Mouse (Mus musculus) spleen, postnatal 0 days (tissue): Measurements from ENCODE around the gene Olfr926. TPM values are rescaled to one million over a fixed set of nuclear protein-coding genes. Genes with fewer than 3 reads are reported as not detected.

Source experiments
- polyA plus RNA-seq: library from polyadenylated mRNA; unstranded; fragments of >200 nt; fragmentation: Nextera tagmentation; extraction: Ambion mirVana; gene quantifications from 2 replicates; pipeline ENCODE4 v1.2.1, GENCODE M21; 2015

Olfr926 gene
- polyA plus RNA-seq: not detected in 2 replicates

GRCm38 (mm10) chr9:38876826-38877225 is at the start of gene Olfr926:
Olfr926 (plus strand) TSS chr9:38877126.

DNA sequence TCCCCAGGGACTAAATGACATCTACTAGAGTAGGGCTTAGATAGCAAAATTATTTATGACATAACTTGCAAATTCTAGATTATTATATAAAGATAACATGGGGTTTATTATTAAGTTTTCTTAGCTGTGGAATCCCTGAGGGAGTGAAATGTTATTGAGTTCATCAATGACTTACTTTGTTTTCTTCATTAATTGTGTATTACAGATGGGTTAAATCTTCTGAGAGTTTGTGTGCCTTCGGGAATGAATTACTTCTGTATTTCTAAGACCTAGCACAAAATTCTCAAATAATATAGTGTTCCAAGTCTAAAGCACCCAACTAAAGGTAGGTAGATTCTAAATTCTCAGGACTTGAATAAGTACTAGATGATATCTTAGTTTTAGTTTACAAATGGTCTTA is 32.8 kb upstream of the Olfr926 start, which contains the start of gene Olfr924:
Olfr924 (plus strand) TSS at position 301 of the 400 bp plus-strand sequence.

GRCm38 (mm10) chr9:38854760-38855159 is 22.2 kb upstream of the Olfr926 start, which contains the start of gene Olfr26:
Olfr26 (plus strand) TSS chr9:38855060.

Other genes starting within 250 kb of the Olfr926 start
- not detected in 2 replicates for gene Olfr916, start 217.3 kb upstream of the Olfr926 start, polyA plus RNA-seq
- gene Olfr917, start 211.3 kb upstream of the Olfr926 start, polyA plus RNA-seq: not detected in 2 replicates
- gene Olfr918, start 202.5 kb upstream of the Olfr926 start, polyA plus RNA-seq: not detected in 2 replicates
- gene Olfr919, start 173.5 kb upstream of the Olfr926 start, polyA plus RNA-seq: not detected in 2 replicates
- 13.1 and 19.9 TPM in 2 replicates for gene Vwa5a, start 158.9 kb upstream of the Olfr926 start, polyA plus RNA-seq
- 0.22 and 0.38 TPM in 2 replicates for gene Olfr920, start 124.8 kb upstream of the Olfr926 start, polyA plus RNA-seq
- not detected in 2 replicates for gene Olfr921, start 104.1 kb upstream of the Olfr926 start, polyA plus RNA-seq
- gene Olfr922, start 62.5 kb upstream of the Olfr926 start, polyA plus RNA-seq: not detected in 2 replicates
- gene Olfr923, start 50.6 kb upstream of the Olfr926 start, polyA plus RNA-seq: not detected in 2 replicates
- not detected in 2 replicates for gene Olfr924, start 32.7 kb upstream of the Olfr926 start, polyA plus RNA-seq
- not detected in 2 replicates for gene Olfr26, start 22.1 kb upstream of the Olfr926 start, polyA plus RNA-seq
- gene Olfr930, start 52.7 kb downstream of the Olfr926 start, polyA plus RNA-seq: not detected in 2 replicates
- not detected in 2 replicates for gene Olfr933, start 95.2 kb downstream of the Olfr926 start, polyA plus RNA-seq
- not detected in 2 replicates for gene Olfr934, start 111.2 kb downstream of the Olfr926 start, polyA plus RNA-seq
- not detected in 2 replicates for gene Olfr935, start 122.6 kb downstream of the Olfr926 start, polyA plus RNA-seq
- not detected in 2 replicates for gene Olfr146, start 146.3 kb downstream of the Olfr926 start, polyA plus RNA-seq
- gene Olfr937, start 187.8 kb downstream of the Olfr926 start, polyA plus RNA-seq: not detected in 2 replicates
- not detected in 2 replicates for gene Olfr938, start 201.8 kb downstream of the Olfr926 start, polyA plus RNA-seq